In the genomic region with DNA sequence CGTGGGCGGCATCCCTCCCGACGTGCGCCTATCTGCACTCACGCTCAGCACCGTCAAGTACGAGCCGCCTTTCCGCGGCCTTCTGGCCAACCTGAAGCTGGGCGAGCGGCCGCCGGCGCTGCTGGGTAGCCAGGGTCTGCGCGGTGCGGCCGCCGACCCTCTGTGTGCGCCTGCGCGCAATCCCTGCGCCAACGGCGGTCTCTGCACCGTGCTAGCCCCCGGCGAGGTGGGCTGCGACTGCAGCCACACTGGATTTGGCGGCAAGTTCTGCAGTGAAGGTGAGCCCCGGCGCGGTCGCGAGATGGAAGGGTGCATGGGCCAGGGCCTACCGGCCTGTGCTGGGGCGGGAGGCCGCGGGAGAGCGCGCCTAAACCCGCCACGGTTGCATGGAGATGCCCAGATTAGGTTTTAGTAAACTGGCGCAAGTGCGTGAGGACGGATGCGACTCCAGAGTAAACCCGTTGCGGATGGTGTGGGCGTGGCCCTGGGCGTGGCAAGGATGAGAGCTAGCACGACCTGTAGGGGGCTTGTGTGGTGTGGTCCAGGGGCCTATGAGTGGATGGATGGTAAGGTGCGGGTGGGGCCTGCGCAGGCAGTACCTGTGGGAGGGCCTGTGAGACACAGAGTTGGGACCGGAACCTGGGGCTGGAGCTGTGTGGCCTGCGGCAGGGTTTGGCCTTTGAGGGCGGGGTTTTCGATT, we compare ENCODE assay signal across 8 mouse cellular contexts. TPM values are rescaled to one million over a fixed set of nuclear protein-coding genes. Genes with fewer than 3 reads are reported as not detected.
DNase-seq lines count a peak whose midpoint lies in the region; ATAC-seq and TF ChIP-seq lines count a peak whose summit lies in the region.

No protein-coding gene starts in this region.

- no peaks in the 10 kb centered on the region for H3K9me3 ChIP-seq in lung, embryonic 16.5 days (ENCODE audit: control insufficient read depth, low read length)
- no peaks in the 10 kb centered on the region for H3K9me3 ChIP-seq in forebrain, embryonic 14.5 days (replicated peaks; ENCODE audit: control insufficient read depth, low read length)
- H3K9me3 ChIP-seq in liver, embryonic 14.5 days (ENCODE audit: control insufficient read depth, low read length): no peaks in the 10 kb centered on the region

- peak overlapping the region; percentile 30 for H3K4me3 ChIP-seq in lung, embryonic 16.5 days (ENCODE audit: low read length)
- peak overlapping the region; percentile 32 for H3K4me3 ChIP-seq in forebrain, embryonic 14.5 days (ENCODE audit: low read depth, low read length)
- no peak overlapping the region for H3K4me3 ChIP-seq in liver, embryonic 14.5 days (ENCODE audit: insufficient read depth in 1 of 2, low read depth in 2 of 2, low read length in 2 of 2)
- H3K4me3 ChIP-seq in small intestine, adult 2 months (ENCODE audit: low read depth, low read length): peak overlapping the region; percentile 17; the same call in 1 of the 2 replicates

- TF ChIP-seq CTCF in liver, embryonic 14.5 days (IDR thresholded peaks at IDR 0.05; ENCODE audit: low read depth): peak; percentile 14; the same call in 1 of the 2 replicates
- TF ChIP-seq CTCF in small intestine, adult 2 months (IDR thresholded peaks at IDR 0.05; ENCODE audit: extremely low read depth, insufficient read length, insufficient replicate concordance, low read depth, low read length): no peak

- H3K4me1 ChIP-seq in lung, embryonic 16.5 days (replicated peaks; ENCODE audit: control insufficient read depth, insufficient read depth, low read length): peaks cover 13% of the 10 kb centered on the region
- H3K4me1 ChIP-seq in forebrain, embryonic 14.5 days (ENCODE audit: control insufficient read depth, insufficient read depth, low read length): peaks cover 59% of the 10 kb centered on the region
- H3K4me1 ChIP-seq in liver, embryonic 14.5 days (replicated peaks; ENCODE audit: control insufficient read depth in 2 of 2, insufficient read depth in 2 of 2, low read length in 1 of 2): peaks cover 0 to 2% of the 10 kb centered on the region in 2 experiments; a peak in 1 of 4 replicates
- peaks cover 19% of the 10 kb centered on the region for H3K4me1 ChIP-seq in small intestine, adult 2 months (ENCODE audit: control insufficient read depth, insufficient read depth, insufficient read length, low read length)

- peaks cover 56% of the 10 kb centered on the region for H3K27me3 ChIP-seq in lung, embryonic 16.5 days (ENCODE audit: control insufficient read depth, insufficient read depth, low read depth, low read length)
- peaks cover 35% of the 10 kb centered on the region for H3K27me3 ChIP-seq in forebrain, embryonic 14.5 days (replicated peaks; ENCODE audit: control insufficient read depth, insufficient read depth, low read length)
- peaks cover 55% of the 10 kb centered on the region for H3K27me3 ChIP-seq in liver, embryonic 14.5 days (ENCODE audit: control insufficient read depth, insufficient read depth, low read length)
- peaks cover 25% of the 10 kb centered on the region for H3K27me3 ChIP-seq in small intestine, adult 2 months (ENCODE audit: control insufficient read depth, insufficient read depth, low read length)

- ATAC-seq in lung, embryonic 16.5 days (ENCODE audit: low read depth): peak; percentile 41; the same call in 1 of the 2 replicates
- ATAC-seq in forebrain, embryonic 14.5 days: peak; percentile 42
- ATAC-seq in liver, embryonic 14.5 days (ENCODE audit: insufficient read depth): no peak

- DNase-seq in lung, postnatal 25 days (ENCODE audit: low spot score): no peak
- peak; percentile 55 for DNase-seq in forebrain, embryonic 14.5 days (ENCODE audit: low spot score)
- DNase-seq in liver, embryonic 14.5 days (ENCODE audit: low read depth in 3 of 3, low spot score in 3 of 3): no peak
- DNase-seq in ovary, postnatal 14 days (ENCODE audit: low spot score): no peak
- DNase-seq in yolk sac, embryonic 10.5 days (ENCODE audit: low spot score): no peak
- DNase-seq in gastrocnemius, postnatal 10 days: no peak

- under 1% methylated on average over 60 of the region's 60 CpGs for WGBS in lung, embryonic 16.5 days
- under 1% methylated on average over 60 of the region's 60 CpGs for WGBS in forebrain, embryonic 14.5 days
- 1% methylated on average over 60 of the region's 60 CpGs for WGBS in liver, embryonic 14.5 days (ENCODE audit: insufficient replicate concordance)
- 2% methylated on average over 60 of the region's 60 CpGs for WGBS in small intestine, adult 2 months

- H3K27ac ChIP-seq in lung, embryonic 16.5 days (ENCODE audit: low read length): no peak overlapping the region
- H3K27ac ChIP-seq in forebrain, embryonic 14.5 days (ENCODE audit: low read depth, low read length): no peak overlapping the region
- no peak overlapping the region for H3K27ac ChIP-seq in liver, embryonic 14.5 days
- H3K27ac ChIP-seq in small intestine, adult 2 months (ENCODE audit: insufficient read depth, low read depth, low read length): no peak overlapping the region

- H3K4me2 ChIP-seq in lung, embryonic 16.5 days (ENCODE audit: low read depth, low read length): peak overlapping the region; percentile 46
- peak overlapping the region; percentile 67 for H3K4me2 ChIP-seq in forebrain, embryonic 14.5 days (ENCODE audit: low read length)
- H3K4me2 ChIP-seq in liver, embryonic 14.5 days (ENCODE audit: low read depth): no peak overlapping the region

- H3K9ac ChIP-seq in lung, embryonic 16.5 days (ENCODE audit: low read length): no peak overlapping the region
- H3K9ac ChIP-seq in forebrain, embryonic 14.5 days (ENCODE audit: low read length): peak overlapping the region; percentile 49
- no peak overlapping the region for H3K9ac ChIP-seq in liver, embryonic 14.5 days (replicated peaks)

- no peaks in the 10 kb centered on the region for H3K36me3 ChIP-seq in lung, embryonic 16.5 days (ENCODE audit: control insufficient read depth, insufficient read depth, low read length)
- H3K36me3 ChIP-seq in forebrain, embryonic 14.5 days (ENCODE audit: control insufficient read depth, insufficient read depth, low read length): peaks cover 10% of the 10 kb centered on the region; the same call in 1 of the 2 replicates
- H3K36me3 ChIP-seq in liver, embryonic 14.5 days (replicated peaks; ENCODE audit: control insufficient read depth, insufficient read depth, low read depth): no peaks in the 10 kb centered on the region
- no peaks in the 10 kb centered on the region for H3K36me3 ChIP-seq in small intestine, adult 2 months (ENCODE audit: control insufficient read depth, insufficient read depth, low read length)

- TF ChIP-seq EP300 in liver, embryonic 14.5 days (IDR thresholded peaks at IDR 0.05; ENCODE audit: low read depth): no peak

- TF ChIP-seq POLR2A in small intestine, adult 2 months (IDR thresholded peaks at IDR 0.05; ENCODE audit: low read depth, low read length): no peak

RNA-seq across cellular contexts. Expression of a gene that starts 10.1 kb away (rescaled TPM):
- 0.88 and 1.0 TPM in 2 replicates for polyA plus RNA-seq in lung, embryonic 16.5 days (2015; fragmentation: Nextera tagmentation; extraction: Ambion mirVana)
- 39.5 and 41.7 TPM in 2 replicates for polyA plus RNA-seq in forebrain, embryonic 14.5 days (2014; fragmentation: Nextera tagmentation; extraction: Ambion mirVana)
- 0.46 and 0.74 TPM in 2 replicates for polyA plus RNA-seq in liver, embryonic 14.5 days (2012; rRNA removed)
- polyA plus RNA-seq in liver, embryonic 14.5 days (2014; fragmentation: Nextera tagmentation; extraction: Ambion mirVana): 0.27 and 0.47 TPM in 2 replicates
- polyA plus RNA-seq in small intestine, adult 2 months (2012; rRNA removed): 2.0 and 2.9 TPM in 2 replicates
- 1 to 10 TPM; 3.1 to 3.3 TPM for total RNA-seq in gastrocnemius, postnatal 10 days (2021)

RNA-seq across cellular contexts. Expression of a gene that starts 29.5 kb away (rescaled TPM):
- polyA plus RNA-seq in lung, embryonic 16.5 days (2015; fragmentation: Nextera tagmentation; extraction: Ambion mirVana): 93.7 and 111 TPM in 2 replicates
- polyA plus RNA-seq in forebrain, embryonic 14.5 days (2014; fragmentation: Nextera tagmentation; extraction: Ambion mirVana): 28.6 and 30.7 TPM in 2 replicates
- 64.1 and 74.5 TPM in 2 replicates for polyA plus RNA-seq in liver, embryonic 14.5 days (2012; rRNA removed)
- polyA plus RNA-seq in liver, embryonic 14.5 days (2014; fragmentation: Nextera tagmentation; extraction: Ambion mirVana): 76.3 and 76.9 TPM in 2 replicates
- 38.3 and 40.9 TPM in 2 replicates for polyA plus RNA-seq in small intestine, adult 2 months (2012; rRNA removed)
- total RNA-seq in gastrocnemius, postnatal 10 days (2021): 10 to 100 TPM; 30.5 to 31.4 TPM

RNA-seq across cellular contexts. Expression of a gene that starts 44.5 kb away (rescaled TPM):
- 28.6 and 36.1 TPM in 2 replicates for polyA plus RNA-seq in lung, embryonic 16.5 days (2015; fragmentation: Nextera tagmentation; extraction: Ambion mirVana)
- 1.3 and 3.0 TPM in 2 replicates for polyA plus RNA-seq in forebrain, embryonic 14.5 days (2014; fragmentation: Nextera tagmentation; extraction: Ambion mirVana)
- 1.2 TPM in 2 replicates for polyA plus RNA-seq in liver, embryonic 14.5 days (2012; rRNA removed)
- polyA plus RNA-seq in liver, embryonic 14.5 days (2014; fragmentation: Nextera tagmentation; extraction: Ambion mirVana): 1.2 and 1.3 TPM in 2 replicates
- 3.2 and 5.0 TPM in 2 replicates for polyA plus RNA-seq in small intestine, adult 2 months (2012; rRNA removed)
- 1,000 to 10,000 TPM; 3,066 to 3,425 TPM for total RNA-seq in gastrocnemius, postnatal 10 days (2021)

Comparison
In these comparisons a context has a peak if more than half of its experiments do, and no peak if none do; other contexts are left out.
1. H3K4me3 ChIP-seq: peak in lung, embryonic 16.5 days (single experiment), forebrain, embryonic 14.5 days (single experiment) and small intestine, adult 2 months (single experiment); none in liver, embryonic 14.5 days (0 of 2).
2. RNA of a gene that starts 10.1 kb away (polyA plus RNA-seq): 39.5 to 41.7 TPM in forebrain, embryonic 14.5 days; 2.0 to 2.9 TPM in small intestine, adult 2 months, 0.88 to 1.0 TPM in lung, embryonic 16.5 days and 0.27 to 0.74 TPM in liver, embryonic 14.5 days; every median in the first group is over 10 times any median in the second.